Mouse (Mus musculus) embryo, embryonic 10 days (tissue): ENCODE measurements around the gene Pigl.

Experiments used
- DNase-seq: peaks from one replicate; pipeline ENCODE4 v3.0.0-alpha.2; 2015; ENCODE audit warnings: low spot score

Pigl gene

DNA sequence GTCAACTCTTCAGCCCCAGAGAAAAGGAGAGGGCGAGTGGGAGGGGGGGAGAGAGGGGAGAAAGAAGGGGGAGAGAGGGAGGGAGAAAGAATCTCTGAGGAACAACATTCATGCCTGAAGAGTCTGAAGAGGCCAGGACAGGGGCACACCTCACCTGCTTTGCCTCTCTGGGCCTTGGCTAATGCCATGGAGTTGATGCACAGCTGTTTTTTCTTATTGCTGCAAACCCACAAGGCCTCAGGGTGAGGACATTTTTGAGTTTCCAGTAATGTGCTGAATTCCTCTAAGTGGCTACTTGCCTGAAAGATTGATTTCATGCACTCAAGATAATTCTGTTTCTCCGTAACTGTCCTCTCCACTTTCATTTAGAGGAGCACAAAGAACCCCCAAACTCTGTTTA, 99.9 kb downstream of the Pigl start:
- DNase-seq, result no peak

DNA sequence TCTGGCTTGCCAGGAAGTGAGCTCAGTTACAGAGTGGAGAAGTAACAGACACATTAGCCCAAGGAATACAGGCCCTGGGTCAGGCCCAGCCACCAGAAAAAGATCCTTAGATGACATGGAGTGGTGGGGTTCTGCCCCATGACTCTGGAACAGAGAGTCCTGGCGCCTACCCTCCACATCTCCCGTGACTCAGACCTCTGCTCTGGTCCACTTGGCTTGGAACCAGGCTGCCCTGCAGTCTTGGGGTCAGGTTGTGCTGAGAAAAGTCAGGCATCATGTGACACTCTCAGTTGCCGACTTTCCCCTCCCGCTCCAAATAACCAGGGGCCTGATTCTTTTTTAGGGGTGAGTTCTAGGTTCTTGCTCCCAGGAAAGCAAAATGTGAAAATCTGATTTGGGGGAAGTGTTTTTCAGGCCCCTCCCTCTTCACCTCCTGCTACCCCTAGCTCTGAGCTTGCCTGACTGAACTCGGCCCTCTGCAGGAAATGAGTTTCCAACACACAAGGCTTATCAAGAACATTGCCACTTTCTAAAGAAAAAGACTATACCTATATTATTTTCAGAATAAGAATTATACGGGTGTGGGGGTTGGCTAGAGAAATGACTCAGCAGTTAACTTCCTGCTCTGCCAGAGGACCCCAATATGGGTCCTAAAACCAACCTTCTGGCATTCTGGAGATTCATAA, 100.8 kb downstream of the Pigl start:
- no peak for DNase-seq

DNA sequence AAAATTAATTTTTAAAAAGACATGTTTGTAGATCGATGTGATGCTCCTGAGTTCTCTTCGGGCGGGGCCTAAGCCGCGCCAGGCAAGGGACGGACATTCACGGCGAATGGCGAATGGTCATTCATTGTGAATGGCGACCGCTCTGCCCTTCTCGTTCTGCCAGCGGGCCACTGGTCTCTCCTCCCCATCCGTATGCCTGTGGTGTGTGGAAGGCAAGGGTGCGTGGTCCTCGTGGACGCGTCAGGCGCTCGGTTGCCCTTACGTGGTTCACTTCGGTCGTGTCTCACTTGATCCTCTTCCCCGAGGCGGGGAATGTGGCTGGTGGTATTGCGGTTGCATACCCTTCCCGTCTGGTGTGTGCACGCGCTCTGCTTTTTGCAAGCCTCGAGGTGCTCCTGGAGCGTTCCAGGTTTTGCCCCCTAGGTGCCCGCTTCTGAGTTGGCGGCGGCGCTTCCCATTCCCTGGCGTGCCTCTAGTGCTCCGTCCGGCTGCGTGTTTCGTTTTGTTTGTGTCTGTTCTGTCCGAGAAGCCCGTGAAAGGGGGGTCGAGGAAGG, 102.3 kb downstream of the Pigl start:
- DNase-seq, result peak; percentile 35

DNA sequence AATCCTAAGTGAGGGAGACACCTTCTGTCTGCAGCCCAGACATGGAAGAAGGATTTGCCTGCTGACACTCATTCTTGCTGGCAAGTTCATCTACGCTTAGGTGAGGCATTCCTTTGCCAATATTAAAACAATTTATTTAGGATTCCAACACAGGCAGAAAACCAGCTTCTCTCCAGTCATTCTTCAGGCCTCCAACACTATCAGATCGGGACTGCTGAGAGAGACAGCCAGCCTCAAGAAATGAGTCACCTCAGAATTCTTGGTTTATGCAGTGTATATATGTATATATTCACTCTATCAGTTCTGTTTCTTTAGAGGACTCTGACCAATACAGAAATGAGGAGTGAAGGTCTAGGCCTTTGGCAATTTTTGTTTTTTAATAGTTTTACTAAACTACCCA, 105.3 kb downstream of the Pigl start:
- DNase-seq, result no peak
